Mouse (Mus musculus) midbrain, embryonic 12.5 days (tissue): ENCODE data around the gene Ttbk2. TPM values are rescaled to one million over a fixed set of nuclear protein-coding genes. Genes with fewer than 3 reads are reported as not detected.

Experiments used
- ATAC-seq: fragments of 200-750 bp; cut with Nextera tagmentation; 2 replicates; pipeline ENCODE4 v1.8.0; 2017; ENCODE audit warnings: low read depth, moderate TSS enrichment, moderate library complexity; ENCODE audit not compliant: low FRiP score
- H3K27ac ChIP-seq: fragments of 300-500 bp; sonication (generic); replicated peaks from 2 replicates; pipeline ENCODE4 v1.5.1; 2016; ENCODE audit warnings: mild to moderate bottlenecking
- H3K27me3 ChIP-seq: fragments of 300-500 bp; sonication (generic); 2 replicates; pipeline ENCODE4 v1.6.1; 2016; ENCODE audit warnings: mild to moderate bottlenecking
- H3K36me3 ChIP-seq: fragments of 300-500 bp; sonication (generic); 2 replicates; pipeline ENCODE4 v1.6.1; 2016
- H3K4me1 ChIP-seq: fragments of 300-500 bp; sonication (generic); 2 replicates; pipeline ENCODE4 v1.6.1; 2016
- H3K4me2 ChIP-seq: fragments of 300-500 bp; sonication (generic); replicated peaks from 2 replicates; pipeline ENCODE4 v1.6.1; 2016; ENCODE audit warnings: mild to moderate bottlenecking, moderate library complexity
- H3K4me3 ChIP-seq: fragments of 300-500 bp; sonication (generic); 2 replicates; pipeline ENCODE4 v1.5.1; 2016; ENCODE audit warnings: mild to moderate bottlenecking
- H3K9ac ChIP-seq: fragments of 300-500 bp; sonication (generic); replicated peaks from 2 replicates; pipeline ENCODE4 v1.6.1; 2016; ENCODE audit warnings: mild to moderate bottlenecking, moderate library complexity
- H3K9me3 ChIP-seq: fragments of 300-500 bp; sonication (generic); 2 replicates; pipeline ENCODE4 v1.6.1; 2016; ENCODE audit warnings: mild to moderate bottlenecking
- WGBS: fragments of 180-500 bp; shearing (Covaris S2); methylation state at CpG from one replicate; pipeline ENCODE4 v1.1.7; 2016; 5-methylcytosine and 5-hydroxymethylcytosine counted together
- polyA plus RNA-seq: library from polyadenylated mRNA; unstranded; fragments of >200 nt; fragmentation: Nextera tagmentation; extraction: Ambion mirVana; gene quantifications from 2 replicates; pipeline ENCODE4 v1.2.1, GENCODE M21; 2016

The Ttbk2 gene
- polyA plus RNA-seq, 1 experiment from 2014 or later = 12.9 TPM

GRCm38 (mm10) chr2:120731167-120731862 is 119.1 kb downstream of the Ttbk2 start:
- Histone ChIP-seq H3K4me1 (peaks cover 20% of the 10 kb centered on the region), H3K36me3 (peaks cover 24% of the 10 kb centered on the region)

DNA sequence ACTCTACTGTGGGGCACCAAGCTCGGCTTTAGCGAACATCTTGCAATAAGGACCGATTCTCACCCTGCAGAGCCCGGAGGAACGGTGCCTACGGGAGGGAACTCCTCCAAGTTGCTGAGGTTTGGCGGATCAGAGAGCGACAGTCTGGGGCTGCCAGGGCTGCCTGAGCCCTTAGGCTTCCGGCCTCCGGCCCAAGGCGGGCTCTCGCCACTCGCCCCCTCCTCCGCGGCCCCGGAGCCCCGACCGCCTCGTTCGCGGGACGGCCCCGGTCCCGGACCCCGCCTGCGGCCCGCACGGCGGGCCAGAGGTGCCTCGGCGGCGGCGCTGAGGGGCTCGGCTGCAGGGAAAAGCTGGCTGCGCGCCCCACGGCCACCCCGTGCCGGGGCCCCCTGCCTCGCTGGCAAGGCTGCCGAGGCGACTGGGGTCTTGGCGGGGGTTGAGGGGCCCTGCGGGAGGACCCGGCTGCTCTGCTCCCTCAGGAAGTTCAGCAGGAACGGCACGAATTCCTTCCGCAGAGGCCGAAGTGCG is 119.7 kb downstream of the Ttbk2 start:
- peak; percentile 45 for ATAC-seq
- under 1% methylated on average over 50 of the region's 50 CpGs for WGBS
- H3K27ac ChIP-seq = peak overlapping the region; percentile 90
- H3K9ac ChIP-seq = peak overlapping the region; percentile 98
- peak overlapping the region; percentile 98 for H3K4me3 ChIP-seq
- peaks cover 20% of the 10 kb centered on the region for H3K4me1 ChIP-seq
- no peaks in the 10 kb centered on the region for H3K27me3 ChIP-seq
- H3K9me3 ChIP-seq = no peaks in the 10 kb centered on the region
- H3K4me2 ChIP-seq = peak overlapping the region; percentile 95
- peaks cover 30% of the 10 kb centered on the region for H3K36me3 ChIP-seq

More at GRCm38 (mm10) chr2:120731167-120731862, 119.1 kb downstream of the Ttbk2 start:
- Histone ChIP-seq H3K4me2 (peak overlapping the region; percentile 95), H3K27ac (peak overlapping the region; percentile 90), H3K27me3 (no peaks in the 10 kb centered on the region), H3K9ac (peak overlapping the region; percentile 98), H3K4me3 (peak overlapping the region; percentile 98), H3K9me3 (no peaks in the 10 kb centered on the region)
- WGBS = under 1% methylated on average over 49 of the region's 61 CpGs
- peak; percentile 97 for ATAC-seq

- ATAC-seq = no peak
- H3K9ac ChIP-seq = peak overlapping the region; percentile 98
- no peak overlapping the region for H3K27ac ChIP-seq
- peaks cover 38% of the 10 kb centered on the region for H3K36me3 ChIP-seq
- H3K4me3 ChIP-seq = peak overlapping the region; percentile 98
- no peaks in the 10 kb centered on the region for H3K9me3 ChIP-seq
- WGBS = 11% methylated on average over 23 of the region's 23 CpGs
- H3K4me2 ChIP-seq = peak overlapping the region; percentile 95
- H3K27me3 ChIP-seq = no peaks in the 10 kb centered on the region
- peaks cover 20% of the 10 kb centered on the region for H3K4me1 ChIP-seq
These were observed 120.4 kb downstream of the Ttbk2 start for GRCm38 (mm10) chr2:120729775-120730585.

GRCm38 (mm10) chr2:120724176-120724575 is 126.2 kb downstream of the Ttbk2 start:
- Histone ChIP-seq H3K36me3 (peaks cover 92% of the 10 kb centered on the region), H3K27me3 (no peaks in the 10 kb centered on the region), H3K9me3 (no peaks in the 10 kb centered on the region), H3K27ac (no peak overlapping the region), H3K4me3 (no peak overlapping the region), H3K9ac (no peak overlapping the region), H3K4me2 (no peak overlapping the region), H3K4me1 (peaks cover 9% of the 10 kb centered on the region)
- 87% methylated on average over 6 of the region's 6 CpGs for WGBS
- ATAC-seq = no peak

GRCm38 (mm10) chr2:120723621-120724020 is 126.8 kb downstream of the Ttbk2 start:
- Histone ChIP-seq H3K9me3 (no peaks in the 10 kb centered on the region), H3K4me2 (no peak overlapping the region), H3K4me3 (no peak overlapping the region), H3K27ac (no peak overlapping the region), H3K36me3 (peaks cover 96% of the 10 kb centered on the region), H3K9ac (no peak overlapping the region), H3K4me1 (peaks cover 3% of the 10 kb centered on the region), H3K27me3 (no peaks in the 10 kb centered on the region)
- ATAC-seq = no peak
- 84% methylated on average over 4 of the region's 4 CpGs for WGBS

- no peaks in the 10 kb centered on the region for H3K27me3 ChIP-seq
- ATAC-seq = no peak
- peaks cover 96% of the 10 kb centered on the region for H3K36me3 ChIP-seq
- no peak overlapping the region for H3K4me3 ChIP-seq
- no peak overlapping the region for H3K4me2 ChIP-seq
- 71% methylated on average over 8 of the region's 8 CpGs for WGBS
- H3K4me1 ChIP-seq = no peaks in the 10 kb centered on the region
- H3K9ac ChIP-seq = no peak overlapping the region
- H3K9me3 ChIP-seq = no peaks in the 10 kb centered on the region
- H3K27ac ChIP-seq = no peak overlapping the region
These were observed 127.9 kb downstream of the Ttbk2 start for GRCm38 (mm10) chr2:120722491-120722890.

- no peaks in the 10 kb centered on the region for H3K27me3 ChIP-seq
- H3K4me2 ChIP-seq = no peak overlapping the region
- H3K9me3 ChIP-seq = no peaks in the 10 kb centered on the region
- H3K4me1 ChIP-seq = no peaks in the 10 kb centered on the region
- no peak overlapping the region for H3K27ac ChIP-seq
- ATAC-seq = no peak
- no peak overlapping the region for H3K4me3 ChIP-seq
- no peak overlapping the region for H3K9ac ChIP-seq
- H3K36me3 ChIP-seq = peaks cover 96% of the 10 kb centered on the region
- WGBS = 91% methylated on average over 2 of the region's 2 CpGs
These were observed 128.5 kb downstream of the Ttbk2 start for GRCm38 (mm10) chr2:120721911-120722310.

- H3K4me2 ChIP-seq = no peak overlapping the region
- no peak overlapping the region for H3K27ac ChIP-seq
- no peaks in the 10 kb centered on the region for H3K9me3 ChIP-seq
- no peaks in the 10 kb centered on the region for H3K4me1 ChIP-seq
- no peak overlapping the region for H3K4me3 ChIP-seq
- H3K9ac ChIP-seq = no peak overlapping the region
- WGBS = 93% methylated on average over 6 of the region's 6 CpGs
- H3K27me3 ChIP-seq = no peaks in the 10 kb centered on the region
- H3K36me3 ChIP-seq = peaks cover 93% of the 10 kb centered on the region
- ATAC-seq = no peak
These were observed 129.6 kb downstream of the Ttbk2 start for GRCm38 (mm10) chr2:120720821-120721220.

DNA sequence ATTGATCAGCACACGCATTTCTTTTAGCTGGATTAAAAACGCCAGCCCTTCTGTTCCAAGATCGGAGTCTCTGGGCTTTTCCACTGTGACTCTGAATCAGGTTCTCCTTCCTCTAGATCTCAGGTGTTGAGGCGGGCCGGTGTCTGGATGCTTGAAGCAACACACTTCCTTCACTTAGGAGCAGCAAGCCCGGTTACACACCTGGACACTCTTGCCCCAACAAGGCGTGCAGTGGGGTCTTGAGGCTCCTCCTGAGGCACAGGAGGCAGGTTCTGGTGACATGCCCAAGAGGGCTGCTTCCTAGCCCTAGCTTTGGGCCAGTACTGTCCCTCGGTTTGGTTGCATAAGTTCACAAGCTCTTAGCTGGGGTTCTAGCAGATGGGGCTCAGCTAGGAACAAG is 131.9 kb downstream of the Ttbk2 start:
- H3K9ac ChIP-seq = no peak overlapping the region
- H3K27me3 ChIP-seq = no peaks in the 10 kb centered on the region
- no peaks in the 10 kb centered on the region for H3K9me3 ChIP-seq
- ATAC-seq = no peak
- H3K27ac ChIP-seq = no peak overlapping the region
- H3K4me2 ChIP-seq = no peak overlapping the region
- 96% methylated on average over 8 of the region's 8 CpGs for WGBS
- peaks cover 90% of the 10 kb centered on the region for H3K36me3 ChIP-seq
- no peaks in the 10 kb centered on the region for H3K4me1 ChIP-seq
- no peak overlapping the region for H3K4me3 ChIP-seq

DNA sequence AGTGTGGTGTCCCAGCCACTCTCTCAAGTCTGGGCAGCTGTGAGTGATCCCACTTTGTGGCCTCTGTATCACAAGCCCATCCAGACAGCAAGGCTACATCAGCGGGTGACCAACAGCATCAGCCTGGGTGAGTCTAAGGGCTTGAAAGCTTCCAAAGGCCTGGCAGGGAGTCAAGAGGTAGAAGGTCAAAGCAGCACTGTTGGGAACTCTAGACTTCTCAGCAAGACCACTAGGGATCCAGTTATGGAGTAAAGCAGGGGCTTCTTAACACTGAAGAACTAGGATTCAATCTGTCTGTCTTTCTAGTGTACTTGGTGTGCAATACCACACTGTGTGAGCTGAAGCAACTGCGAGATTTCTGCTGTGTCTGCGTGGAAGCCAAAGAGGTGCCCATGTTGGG is 137.0 kb downstream of the Ttbk2 start:
- H3K4me2 ChIP-seq = no peak overlapping the region
- ATAC-seq = no peak
- no peaks in the 10 kb centered on the region for H3K27me3 ChIP-seq
- no peak overlapping the region for H3K27ac ChIP-seq
- WGBS = 93% methylated on average over 3 of the region's 3 CpGs
- H3K36me3 ChIP-seq = peaks cover 56% of the 10 kb centered on the region
- H3K9ac ChIP-seq = no peak overlapping the region
- H3K4me1 ChIP-seq = no peaks in the 10 kb centered on the region
- H3K4me3 ChIP-seq = no peak overlapping the region
- no peaks in the 10 kb centered on the region for H3K9me3 ChIP-seq

DNA sequence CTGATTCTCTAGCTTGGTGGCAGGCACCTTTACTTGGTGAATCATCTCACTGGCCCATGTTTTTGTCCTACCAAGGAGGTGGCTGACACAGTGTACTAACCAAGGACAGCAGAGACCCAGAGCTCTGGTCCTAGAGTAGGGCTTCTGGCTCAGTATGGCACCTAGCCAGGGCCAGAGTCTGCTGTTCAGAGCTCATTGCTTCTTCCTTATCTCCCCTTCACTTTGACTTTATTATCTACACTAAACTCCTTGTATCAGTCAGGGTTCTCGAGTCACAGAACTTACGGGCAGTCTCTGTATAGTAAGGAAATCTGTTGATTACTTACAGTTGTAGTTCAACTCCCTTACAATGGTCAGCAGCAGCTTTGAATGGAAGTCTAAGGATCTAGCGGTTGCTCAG is 139.5 kb downstream of the Ttbk2 start:
- H3K27ac ChIP-seq = no peak overlapping the region
- WGBS = 90% methylated on average over 3 of the region's 3 CpGs
- no peak overlapping the region for H3K9ac ChIP-seq
- no peaks in the 10 kb centered on the region for H3K4me1 ChIP-seq
- no peak overlapping the region for H3K4me3 ChIP-seq
- H3K27me3 ChIP-seq = no peaks in the 10 kb centered on the region
- H3K4me2 ChIP-seq = no peak overlapping the region
- no peaks in the 10 kb centered on the region for H3K9me3 ChIP-seq
- H3K36me3 ChIP-seq = peaks cover 37% of the 10 kb centered on the region
- ATAC-seq = no peak

GRCm38 (mm10) chr2:120710154-120710553 is 140.2 kb downstream of the Ttbk2 start:
- Histone ChIP-seq H3K4me1 (no peaks in the 10 kb centered on the region), H3K4me3 (no peak overlapping the region), H3K27ac (no peak overlapping the region), H3K9ac (no peak overlapping the region), H3K27me3 (no peaks in the 10 kb centered on the region), H3K4me2 (no peak overlapping the region), H3K9me3 (no peaks in the 10 kb centered on the region), H3K36me3 (peaks cover 33% of the 10 kb centered on the region)
- no peak for ATAC-seq
- WGBS = 89% methylated on average over 3 of the region's 3 CpGs
